11 mouse cellular contexts compared by ENCODE assay signal in genomic region chr10:117659819-117660218, GRCm38 (mm10). TPM values are rescaled to one million over a fixed set of nuclear protein-coding genes. Genes with fewer than 3 reads are reported as not detected.
A peak's percentile ranks its signal among the peaks of the same experiment; 100 is the strongest.
DNase-seq lines count a peak whose midpoint lies in the region; ATAC-seq and TF ChIP-seq lines count a peak whose summit lies in the region.
"Had no signal": no experiment of that assay in that cellular context is flagged by ENCODE, and none has a peak within 500 bp of the region (broad histone marks: within the 10 kb centered on the region; RNA-seq: fewer than 3 reads in every experiment).

No protein-coding gene starts in this region.

- H3K36me3 ChIP-seq in C2C12 (ENCODE audit: control insufficient read depth, insufficient read depth): no peaks in the 10 kb centered on the region
- no peaks in the 10 kb centered on the region; the same call in 1 of the 2 replicates for H3K36me3 ChIP-seq in splenic B cell, adult 2 months (ENCODE audit: control insufficient read depth, insufficient read depth, low read length, poor library complexity, severe bottlenecking)
- no peaks in the 10 kb centered on the region for H3K36me3 ChIP-seq in forebrain, embryonic 11.5 days (ENCODE audit: control insufficient read depth, insufficient read depth, low read length)
- H3K36me3 ChIP-seq in forebrain, embryonic 16.5 days (ENCODE audit: control insufficient read depth, insufficient read depth): no peaks in the 10 kb centered on the region
- H3K36me3 ChIP-seq: embryonic facial prominence, embryonic 12.5 days; heart, embryonic 13.5 days had no signal

- H3K4me1 ChIP-seq in forebrain, embryonic 11.5 days (replicated peaks; ENCODE audit: control insufficient read depth, insufficient read depth, low read length): no peaks in the 10 kb centered on the region; the same call in 1 of the 2 replicates
- H3K4me1 ChIP-seq in forebrain, embryonic 16.5 days (replicated peaks; ENCODE audit: control insufficient read depth, insufficient read depth, low read length): 0 out of 2 replicates have a peak, but pooled peaks cover 2% of the 10 kb centered on the region
- H3K4me1 ChIP-seq: heart, embryonic 13.5 days had no signal

- no peak overlapping the region for H3K27ac ChIP-seq in forebrain, embryonic 11.5 days (ENCODE audit: low read depth, low read length)
- no peak overlapping the region for H3K27ac ChIP-seq in forebrain, embryonic 16.5 days (ENCODE audit: low read length)
- H3K27ac ChIP-seq: embryonic facial prominence, embryonic 12.5 days; heart, embryonic 13.5 days had no signal

- no peaks in the 10 kb centered on the region for H3K79me2 ChIP-seq in C2C12 (ENCODE audit: control insufficient read depth, insufficient read depth)

- peak; percentile 96 for ATAC-seq in CD4-positive, CD25-positive, alpha-beta regulatory T cell, adult 4 months
- peak; percentile 42 to 53; a peak in 2 of 4 replicates for ATAC-seq in hematopoietic stem cell, adult 5-6 weeks (replicated peaks in 1 of 2; ENCODE audit: insufficient read depth in 1 of 2, low FRiP score in 2 of 2, low TSS enrichment in 1 of 2, low read depth in 1 of 2, poor library complexity in 2 of 2, severe bottlenecking in 2 of 2)
- no peak for ATAC-seq in forebrain, embryonic 11.5 days (replicated peaks; ENCODE audit: low FRiP score)
- no peak for ATAC-seq in forebrain, embryonic 16.5 days

- no peak overlapping the region for H3K4me3 ChIP-seq in C2C12 (ENCODE audit: insufficient read depth, poor library complexity, severe bottlenecking)
- H3K4me3 ChIP-seq in forebrain, embryonic 11.5 days (ENCODE audit: low read depth, low read length): no peak overlapping the region
- H3K4me3 ChIP-seq in forebrain, embryonic 16.5 days (replicated peaks; ENCODE audit: low read length): no peak overlapping the region
- H3K4me3 ChIP-seq: embryonic facial prominence, embryonic 12.5 days; heart, embryonic 13.5 days had no signal

- peak; percentile 86 for DNase-seq in splenic B cell, adult 2 months (ENCODE audit: low read depth, low spot score)
- DNase-seq in forebrain, embryonic 11.5 days (ENCODE audit: low spot score): no peak
- no peak for DNase-seq in right cerebral cortex, postnatal 14 days
- DNase-seq: adrenal gland, postnatal 10 days; kidney, postnatal 36 days had no signal

- WGBS in forebrain, embryonic 11.5 days: 71% methylated on average over 11 of the region's 11 CpGs
- 76% methylated on average over 10 of the region's 11 CpGs for WGBS in forebrain, embryonic 16.5 days

- H3ac ChIP-seq in C2C12 (ENCODE audit: control insufficient read depth, insufficient read length, low read depth): no peak overlapping the region

- no peak for TF ChIP-seq CTCF in C2C12 (IDR thresholded peaks at IDR 0.05; ENCODE audit: control insufficient read depth, insufficient read depth, insufficient read length)

- no peaks in the 10 kb centered on the region for H3K27me3 ChIP-seq in C2C12 (ENCODE audit: control insufficient read depth, insufficient read depth, insufficient read length)
- H3K27me3 ChIP-seq in splenic B cell, adult 2 months (ENCODE audit: control insufficient read depth, insufficient read depth, low read length, poor library complexity, severe bottlenecking): no peaks in the 10 kb centered on the region
- no peaks in the 10 kb centered on the region for H3K27me3 ChIP-seq in forebrain, embryonic 11.5 days (ENCODE audit: control insufficient read depth, insufficient read depth, low read length)
- H3K27me3 ChIP-seq in forebrain, embryonic 16.5 days (replicated peaks; ENCODE audit: control insufficient read depth, insufficient read depth, low read length): no peaks in the 10 kb centered on the region
- H3K27me3 ChIP-seq: embryonic facial prominence, embryonic 12.5 days; heart, embryonic 13.5 days had no signal

- H3K4me2 ChIP-seq in forebrain, embryonic 11.5 days (ENCODE audit: low read depth, low read length, severe bottlenecking): no peak overlapping the region
- no peak overlapping the region for H3K4me2 ChIP-seq in forebrain, embryonic 16.5 days (ENCODE audit: low read length)
- H3K4me2 ChIP-seq: embryonic facial prominence, embryonic 12.5 days; heart, embryonic 13.5 days had no signal

- H3K9ac ChIP-seq in forebrain, embryonic 11.5 days (ENCODE audit: low read length): no peak overlapping the region
- H3K9ac ChIP-seq in forebrain, embryonic 16.5 days (replicated peaks; ENCODE audit: low read depth, low read length): no peak overlapping the region
- H3K9ac ChIP-seq: embryonic facial prominence, embryonic 12.5 days; heart, embryonic 13.5 days had no signal

- H3K9me3 ChIP-seq in forebrain, embryonic 11.5 days (ENCODE audit: control insufficient read depth, low read length): no peaks in the 10 kb centered on the region
- H3K9me3 ChIP-seq in forebrain, embryonic 16.5 days (ENCODE audit: control insufficient read depth, low read length): no peaks in the 10 kb centered on the region
- H3K9me3 ChIP-seq: embryonic facial prominence, embryonic 12.5 days; heart, embryonic 13.5 days had no signal

- no peaks in the 10 kb centered on the region for H3K79me3 ChIP-seq in C2C12 (ENCODE audit: low read depth)

TF ChIP-seq in C2C12, 6 proteins besides CTCF, POLR2A, EP300 and RAD21:
- TF ChIP-seq MYOG (IDR thresholded peaks at IDR 0.05; ENCODE audit: control insufficient read depth, extremely low read depth, insufficient read length) (no peak), MAX (IDR thresholded peaks at IDR 0.05) (no peak), FOSL1 (IDR thresholded peaks at IDR 0.05; ENCODE audit: insufficient read depth, low read length, poor library complexity, severe bottlenecking) (no peak), MYOD1 (IDR thresholded peaks at IDR 0.05; ENCODE audit: control insufficient read depth, insufficient read length, low read depth) (no peak), USF1 (IDR thresholded peaks at IDR 0.05; ENCODE audit: low read depth) (peak; percentile 62), CEBPB (IDR thresholded peaks at IDR 0.05; ENCODE audit: low read depth) (no peak)

RNA-seq across cellular contexts. Expression of gene Cpm, which starts 30.5 kb away (rescaled TPM):
- polyA plus RNA-seq in C2C12 (2012; fragmentation: generic; extraction: Trizol): 0.06 TPM
- polyA plus RNA-seq in CD4-positive, CD25-positive, alpha-beta regulatory T cell, adult 4 months (2017; shearing (Covaris generic)): 10 to 100 TPM; 26.0 to 26.2 TPM
- total RNA-seq in hematopoietic stem cell, adult 5-6 weeks (2017): 0.31 and 1.4 TPM in 2 replicates
- polyA plus RNA-seq in forebrain, embryonic 11.5 days (2014; fragmentation: Nextera tagmentation; extraction: Ambion mirVana): 4.1 and 5.0 TPM in 2 replicates
- 4.5 and 4.6 TPM in 2 replicates for polyA plus RNA-seq in forebrain, embryonic 16.5 days (2015; fragmentation: Nextera tagmentation; extraction: Ambion mirVana)

RNA-seq across cellular contexts. Expression of gene Mdm2, which starts 50.7 kb away (rescaled TPM):
- 36.0 TPM for polyA plus RNA-seq in C2C12 (2012; fragmentation: generic; extraction: Trizol)
- polyA plus RNA-seq in CD4-positive, CD25-positive, alpha-beta regulatory T cell, adult 4 months (2017; shearing (Covaris generic)): 10 to 100 TPM; 47.3 to 54.7 TPM
- 89.1 and 108 TPM in 2 replicates for total RNA-seq in hematopoietic stem cell, adult 5-6 weeks (2017)
- 75.9 and 91.6 TPM in 2 replicates for polyA plus RNA-seq in forebrain, embryonic 11.5 days (2014; fragmentation: Nextera tagmentation; extraction: Ambion mirVana)
- 65.4 and 71.1 TPM in 2 replicates for polyA plus RNA-seq in forebrain, embryonic 16.5 days (2015; fragmentation: Nextera tagmentation; extraction: Ambion mirVana)

Comparison
In these comparisons a context has a peak if more than half of its experiments do, and no peak if none do; other contexts are left out.
1. ATAC-seq: peak in CD4-positive, CD25-positive, alpha-beta regulatory T cell, adult 4 months (single experiment) and hematopoietic stem cell, adult 5-6 weeks (2 of 2); none in forebrain, embryonic 11.5 days (single experiment) and forebrain, embryonic 16.5 days (single experiment).